Mouse (Mus musculus) cerebellum, postnatal 4 days (tissue): ENCODE data around the gene Fam162a.
"Not testable (repeated sequence)": the region's sequence is repeated elsewhere in the genome, so short reads cannot be mapped to it uniquely, and the experiment has no call there.

Experiments
- DNase-seq, 2 experiments: peaks; one replicate each; pipeline ENCODE4 v3.0.0; 2022; ENCODE audit warnings: low spot score in 2 of 2, mixed read lengths in 1 of 2

Fam162a gene

DNA sequence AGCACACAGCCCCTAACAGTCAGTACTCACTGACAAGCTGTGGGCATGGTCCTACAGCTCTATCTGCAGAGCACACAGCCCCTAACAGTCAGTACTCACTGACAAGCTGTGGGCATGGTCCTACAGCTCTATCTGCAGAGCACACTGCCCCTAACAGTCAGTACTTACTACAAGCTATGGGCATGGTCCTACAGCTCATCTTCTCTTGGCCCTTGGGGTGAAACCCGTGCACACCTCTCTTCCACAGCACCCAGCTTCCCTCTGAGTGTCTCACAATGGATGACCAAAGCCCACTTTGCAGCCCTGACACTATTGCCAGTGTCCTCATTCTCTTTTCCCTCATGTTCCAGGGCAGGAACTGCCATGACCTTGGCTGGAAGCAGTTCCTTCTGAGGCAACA is 8.9 kb downstream of the Fam162a start:
- DNase-seq: not testable (repeated sequence)

DNA sequence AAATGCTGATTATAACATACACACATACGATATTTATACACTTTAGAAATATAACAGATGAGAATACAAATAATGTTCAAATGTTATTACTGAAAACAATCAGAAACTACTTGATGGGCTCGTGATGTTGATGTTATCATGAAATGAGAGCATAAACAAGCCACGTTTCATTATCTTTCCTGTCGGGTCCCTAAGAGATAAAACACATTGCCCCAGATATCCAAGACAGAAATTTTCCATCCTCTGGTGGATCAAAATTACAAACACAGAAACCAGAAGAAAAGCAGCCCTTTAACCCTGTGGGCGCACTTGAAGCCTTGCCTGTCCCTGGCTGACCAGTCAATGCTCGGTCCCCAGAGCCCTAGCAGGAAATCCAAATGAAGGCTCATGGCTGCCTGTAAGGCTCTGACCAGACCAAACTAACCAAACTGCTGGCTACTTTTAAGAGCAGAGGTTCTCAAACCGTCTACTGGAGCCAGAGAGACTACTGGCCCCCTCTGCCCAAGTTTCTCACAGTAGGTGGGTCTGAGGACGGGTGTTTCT is 13.4 kb downstream of the Fam162a start:
- no peak for DNase-seq

DNA sequence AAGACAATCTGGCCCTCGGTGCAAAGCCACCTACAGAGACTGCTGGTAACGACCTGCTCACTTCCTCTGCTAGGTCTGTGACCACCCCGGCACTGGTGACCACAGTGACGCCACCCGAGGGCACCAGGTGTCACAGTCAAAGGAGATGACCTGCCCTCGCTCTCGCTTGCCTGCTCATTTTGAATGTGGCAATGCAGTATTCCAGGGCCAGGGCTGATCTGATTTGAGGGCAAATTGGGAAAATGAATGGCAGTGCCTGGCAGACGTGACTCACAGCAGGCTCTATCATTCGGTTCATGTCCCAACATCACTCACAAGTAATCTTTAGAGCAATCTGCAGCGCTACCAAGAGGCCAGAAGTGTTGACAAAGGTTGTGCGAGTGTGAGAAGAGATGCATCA is 15.0 kb downstream of the Fam162a start:
- DNase-seq: no peak

DNA sequence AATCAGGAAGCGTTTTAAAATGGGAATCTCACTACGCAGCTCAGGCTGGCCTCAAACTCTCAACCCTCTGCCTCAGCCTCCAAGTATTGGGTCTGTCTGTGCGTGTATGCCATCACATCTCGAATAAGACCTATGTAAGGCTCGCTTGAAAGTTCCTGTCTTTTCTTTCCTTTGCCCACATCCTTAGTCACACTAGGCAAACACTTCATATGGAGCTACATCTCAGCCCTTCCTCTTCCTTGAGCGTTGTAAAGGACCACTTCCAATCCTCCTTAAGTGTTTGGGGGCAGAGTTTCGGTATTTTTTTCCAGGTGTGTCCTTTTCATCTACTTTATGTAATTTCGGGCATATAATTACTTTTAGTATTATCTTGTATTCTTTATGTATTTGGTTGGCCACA is 16.5 kb downstream of the Fam162a start:
- DNase-seq: no peak

DNA sequence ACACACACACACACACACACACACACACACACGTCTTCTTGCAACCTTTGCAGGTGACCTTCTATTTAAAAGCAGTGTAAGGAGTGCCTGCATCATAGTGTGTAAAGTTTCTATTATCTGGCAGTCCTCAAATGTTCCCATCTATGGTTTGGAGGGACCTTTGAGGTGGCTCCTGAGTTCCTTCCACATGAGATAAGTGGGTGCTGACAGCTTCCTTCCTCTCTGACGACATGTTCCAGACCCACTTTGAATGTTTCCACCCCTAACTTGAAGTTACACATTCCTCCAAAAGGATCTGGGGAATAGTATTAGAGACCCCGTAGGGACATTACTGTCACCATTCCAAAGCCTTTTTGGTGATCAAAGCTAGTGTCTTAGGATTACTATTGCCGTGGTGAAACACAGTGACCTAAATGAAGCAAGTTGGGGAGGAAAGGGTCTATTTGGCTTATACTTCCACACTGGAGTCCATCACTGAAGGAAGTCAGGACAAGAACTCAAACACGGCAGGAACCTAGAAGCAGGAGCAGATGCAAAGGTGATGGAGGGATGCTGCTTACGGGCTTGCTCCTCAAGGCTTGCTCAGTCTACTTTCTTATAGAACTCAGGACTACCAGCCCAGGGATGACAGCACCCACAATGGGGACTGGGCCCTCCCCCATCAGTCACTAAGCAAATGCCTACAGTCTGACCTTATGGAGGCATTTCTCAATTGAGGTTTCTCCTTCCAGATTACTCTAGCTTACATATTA is 17.7 kb downstream of the Fam162a start:
- DNase-seq: no peak

DNA sequence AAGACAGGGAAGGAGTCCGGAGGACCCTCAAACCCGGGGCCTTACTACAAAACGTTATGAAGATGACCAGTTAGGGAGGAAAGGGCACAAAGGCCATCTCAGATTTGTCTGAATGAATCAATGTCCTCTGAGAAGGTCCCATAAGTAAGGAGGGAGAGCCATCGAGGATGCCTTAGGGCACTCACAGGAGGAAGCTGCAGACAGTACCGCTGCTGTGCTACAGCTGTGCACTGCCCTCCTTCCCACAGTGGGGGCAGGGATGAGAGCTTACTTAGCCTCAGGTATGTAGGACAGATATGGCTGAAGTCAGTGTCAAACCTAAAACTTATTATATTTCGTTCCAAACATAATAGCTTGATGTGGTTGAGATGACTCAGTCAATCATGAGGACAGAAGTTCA is 19.9 kb downstream of the Fam162a start:
- no peak for DNase-seq

DNA sequence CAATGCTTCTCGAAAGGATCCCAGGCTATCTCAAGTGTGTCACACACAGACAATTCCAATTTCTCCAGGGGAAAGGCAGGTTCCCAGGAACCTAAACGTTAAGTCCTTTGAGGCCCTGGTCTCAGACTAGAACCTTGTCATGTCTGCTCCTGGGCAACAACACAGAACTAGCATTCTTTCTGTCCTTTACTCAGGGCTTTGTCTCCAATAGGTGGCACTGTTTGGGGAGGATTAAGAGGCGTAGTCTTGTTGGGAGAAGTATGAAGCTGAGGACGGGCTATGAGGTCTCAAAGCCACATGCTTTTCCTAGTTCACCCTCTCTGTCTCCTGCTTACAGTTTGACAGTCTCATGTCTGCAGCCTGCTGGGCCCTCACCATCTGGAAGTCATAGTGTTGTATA is 23.9 kb downstream of the Fam162a start:
- DNase-seq: no peak

DNA sequence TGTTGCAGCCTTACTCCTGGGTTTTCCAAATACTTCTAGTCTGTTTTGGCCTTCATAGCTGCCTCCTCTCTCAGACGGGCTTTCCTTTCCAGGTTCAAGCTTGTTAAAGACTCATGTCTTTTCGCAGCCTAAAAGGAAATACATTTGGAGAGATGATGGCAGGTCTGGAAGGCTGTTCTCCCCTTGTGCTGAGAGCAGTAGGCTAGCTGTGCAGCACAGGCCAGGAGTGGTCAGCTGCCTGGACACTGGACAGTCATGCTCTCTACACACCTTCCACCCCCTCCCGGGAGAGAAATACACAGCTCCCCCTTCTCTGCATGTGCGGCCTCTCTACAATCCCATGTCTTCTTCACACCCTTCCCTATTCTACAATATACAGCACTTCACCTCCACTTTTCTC is 27.4 kb downstream of the Fam162a start:
- DNase-seq: no peak

DNA sequence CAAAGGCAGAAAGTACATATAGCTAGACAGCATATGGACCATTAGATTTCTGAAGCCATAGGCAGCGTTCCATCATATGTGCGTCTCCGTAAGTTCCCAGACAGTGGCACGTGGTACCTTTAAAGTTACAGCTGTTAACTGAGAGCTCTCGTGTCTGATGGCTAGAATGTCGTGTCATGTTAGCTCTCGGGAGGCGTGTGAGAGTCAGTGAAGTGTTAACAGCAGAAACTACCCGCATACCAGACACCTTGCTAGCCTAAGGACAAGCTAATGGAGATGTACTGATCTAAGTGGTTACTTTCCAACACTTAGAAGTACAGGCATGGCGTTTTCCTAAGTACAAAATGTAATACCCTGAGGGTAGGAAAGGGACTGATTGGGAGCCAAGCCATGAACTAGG is 28.3 kb downstream of the Fam162a start:
- DNase-seq: no peak

DNA sequence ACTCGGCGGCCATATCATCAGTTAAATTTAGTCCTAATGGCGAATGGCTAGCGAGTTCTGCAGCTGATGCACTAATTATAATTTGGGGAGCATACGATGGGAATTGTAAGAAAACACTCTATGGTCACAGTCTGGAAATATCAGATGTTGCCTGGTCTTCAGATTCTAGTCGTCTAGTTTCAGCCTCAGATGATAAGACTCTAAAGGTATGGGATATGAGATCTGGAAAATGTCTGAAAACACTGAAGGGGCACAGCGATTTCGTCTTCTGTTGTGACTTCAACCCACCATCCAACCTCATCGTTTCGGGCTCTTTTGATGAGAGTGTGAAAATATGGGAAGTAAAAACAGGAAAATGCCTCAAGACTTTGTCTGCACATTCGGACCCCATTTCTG is 29.8 kb downstream of the Fam162a start:
- no peak for DNase-seq

DNA sequence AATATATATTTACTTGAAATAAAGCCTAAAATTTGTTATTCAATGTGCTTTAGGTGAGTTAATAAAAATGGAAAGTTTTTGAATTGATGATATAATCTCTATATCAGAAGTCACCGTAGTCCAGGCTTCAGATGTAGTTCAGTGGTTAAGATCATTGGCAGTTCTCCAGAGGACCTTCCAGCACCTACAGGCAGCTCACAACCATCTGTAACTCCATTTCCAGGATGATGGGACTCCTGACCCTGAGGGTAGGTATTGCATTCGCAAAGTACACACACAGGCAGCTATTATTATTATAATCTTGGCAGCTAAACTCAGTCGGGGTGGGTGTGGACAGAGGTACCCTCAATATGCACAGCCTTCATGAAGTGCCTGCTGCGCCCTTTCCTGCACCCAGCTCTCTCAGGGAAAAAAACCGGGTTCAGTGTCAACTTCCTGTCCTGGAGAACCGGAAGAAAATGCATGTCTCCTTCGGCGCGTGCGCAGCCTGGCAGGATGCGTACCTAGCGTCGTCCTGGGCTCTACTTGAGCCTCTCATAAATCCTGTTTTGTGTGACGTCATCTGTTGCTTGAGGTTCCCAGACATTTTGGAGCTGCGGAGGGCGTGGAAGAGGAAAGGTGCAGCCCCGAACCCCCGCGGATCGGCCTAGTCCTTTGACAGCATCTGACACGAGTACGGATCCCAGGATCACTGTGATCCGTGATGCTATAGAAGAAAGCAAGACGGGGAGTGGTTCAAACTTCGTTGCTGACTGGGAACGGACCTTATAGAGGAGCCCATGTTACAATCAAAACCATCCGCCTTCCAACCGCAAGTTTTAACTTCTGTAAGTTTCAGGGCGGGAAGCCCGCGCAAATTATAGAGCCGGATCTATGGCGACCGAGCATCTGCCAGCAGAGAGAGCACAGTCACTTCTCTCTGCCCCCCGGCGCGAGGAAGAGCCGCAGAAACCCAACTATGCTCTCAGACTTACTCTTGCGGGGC is 30.5 kb downstream of the Fam162a start, which contains the start of gene Wdr5b:
Gene Wdr5b (plus strand): TSS at position 551 of the 985 bp plus-strand sequence.
- DNase-seq: peak; percentile 63 to 81

DNA sequence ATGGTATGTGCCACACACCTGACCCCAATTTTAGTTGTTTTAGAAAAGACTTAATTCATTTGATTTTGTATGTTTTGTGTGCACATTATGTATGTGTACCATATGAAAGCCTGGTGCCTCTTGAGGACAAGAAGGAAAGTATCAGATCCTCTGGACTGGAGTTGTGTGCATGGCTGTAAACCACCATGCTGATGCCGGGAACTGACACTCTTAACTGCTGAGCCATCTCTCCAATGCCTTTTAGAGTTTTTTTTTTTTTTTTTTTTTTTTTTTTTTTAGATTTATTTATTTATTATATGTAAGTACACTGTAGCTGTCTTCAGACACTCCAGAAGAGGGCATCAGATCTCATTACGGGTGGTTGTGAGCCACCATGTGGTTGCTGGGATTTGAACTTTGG is 43.3 kb downstream of the Fam162a start:
- not testable (repeated sequence) for DNase-seq

DNA sequence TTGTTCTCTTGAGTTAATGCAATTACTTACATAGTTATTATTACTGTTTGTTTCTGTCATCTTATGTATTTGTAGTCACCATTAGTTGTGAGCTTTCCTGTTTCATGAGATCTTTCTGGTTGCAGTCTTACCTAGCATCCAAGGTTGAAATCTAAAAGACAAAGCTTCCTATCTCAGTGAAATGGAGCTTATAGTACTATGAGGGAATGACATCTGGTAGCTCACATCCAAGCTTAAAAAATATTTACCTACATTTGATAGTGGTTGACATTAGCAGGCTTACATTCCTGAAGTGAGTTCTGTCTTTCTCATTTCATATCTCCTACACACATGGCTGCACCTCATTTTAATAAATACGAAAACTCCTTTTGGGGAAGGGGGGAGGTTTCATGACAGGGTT is 55.1 kb downstream of the Fam162a start:
- no peak for DNase-seq

DNA sequence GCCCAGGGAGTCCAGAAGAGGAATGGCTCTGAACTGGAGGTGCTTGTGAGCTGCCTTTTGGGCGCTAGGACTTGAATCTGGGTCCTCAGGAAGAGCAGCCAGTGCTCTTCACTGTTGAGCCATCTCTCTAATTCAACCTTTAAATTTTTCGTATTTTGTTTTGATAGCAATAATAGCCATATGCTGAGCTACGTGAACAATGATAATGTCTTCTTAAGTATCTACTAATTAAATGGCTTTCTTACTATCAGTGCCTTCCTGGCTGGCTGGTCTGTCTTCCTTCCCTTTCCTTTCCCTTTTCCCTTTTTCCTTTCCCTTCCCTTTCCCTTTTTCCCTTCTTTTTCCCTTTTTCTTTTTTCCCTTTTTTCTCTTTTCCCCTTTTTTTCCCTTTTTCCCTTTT is 63.0 kb downstream of the Fam162a start:
- DNase-seq: no peak

DNA sequence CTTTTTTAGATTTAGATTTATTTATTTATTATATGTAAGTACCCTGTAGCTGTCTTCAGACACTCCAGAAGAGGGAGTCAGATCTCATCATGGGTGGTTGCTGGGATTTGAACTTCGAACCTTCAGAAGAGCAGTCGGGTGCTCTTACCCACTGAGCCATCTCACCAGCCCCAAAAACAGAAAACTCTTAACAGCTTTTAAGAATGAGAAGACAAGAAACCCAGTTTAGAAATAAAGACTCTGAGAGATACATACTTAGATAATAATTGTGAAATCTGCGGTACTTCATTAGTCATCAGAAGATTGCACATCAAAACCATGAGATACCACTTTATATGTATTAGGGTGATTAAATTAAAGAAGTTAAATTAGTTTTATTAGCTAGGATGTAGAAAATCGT is 72.5 kb downstream of the Fam162a start:
- DNase-seq: not testable (repeated sequence)
